Mouse (Mus musculus): ENCODE results near the gene Rasgrf1.

GRCm38 (mm10) chr9:90006432-90006831 lies 96.7 kb downstream of the Rasgrf1 start:
- no peak for TF ChIP-seq MYC (IDR thresholded peaks at IDR 0.05; ENCODE audit: low read depth, low read length)
- no peak for TF ChIP-seq POLR2A (IDR thresholded peaks at IDR 0.05; ENCODE audit: low read depth, low read length)
- no peak for TF ChIP-seq MAX (IDR thresholded peaks at IDR 0.05; ENCODE audit: low read length)
- no peak for TF ChIP-seq EP300 (IDR thresholded peaks at IDR 0.05; ENCODE audit: low read length)
- no peak for TF ChIP-seq SIN3A (IDR thresholded peaks at IDR 0.05; ENCODE audit: low read length)
- no peak for TF ChIP-seq RAD21 (IDR thresholded peaks at IDR 0.05; ENCODE audit: low read depth, low read length)
- no peak for TF ChIP-seq CTCF (conservative IDR thresholded peaks at IDR 0.05 in 1 of 2, IDR thresholded peaks at IDR 0.05 in 1 of 2; ENCODE audit: low read depth in 2 of 2, low read length in 2 of 2)
- no peak for TF ChIP-seq KAT2A (IDR thresholded peaks at IDR 0.05; ENCODE audit: insufficient replicate concordance, low read length)
- no peak for TF ChIP-seq ELF1 (IDR thresholded peaks at IDR 0.05; ENCODE audit: low read depth, low read length)
